Mouse (Mus musculus) heart, postnatal 0 days (tissue): Measurements from ENCODE around the gene Tnfsf9. TPM values are rescaled to one million over a fixed set of nuclear protein-coding genes. Genes with fewer than 3 reads are reported as not detected.

Source experiments
- ATAC-seq: fragments of 200-750 bp; cut with Nextera tagmentation; 2 replicates; pipeline ENCODE4 v1.8.0; 2017; ENCODE audit warnings: low read depth, moderate number of reproducible peaks, moderate library complexity; ENCODE audit not compliant: insufficient read depth
- DNase-seq: peaks from one replicate; pipeline ENCODE4 v3.0.0-alpha.2; 2016; ENCODE audit warnings: low spot score
- H3K27ac ChIP-seq: fragments of 300-500 bp; sonication (generic); 2 replicates; pipeline ENCODE4 v1.5.1; 2014; ENCODE audit warnings: low read depth, mild to moderate bottlenecking
- H3K27me3 ChIP-seq: fragments of 300-500 bp; sonication (generic); 2 replicates; pipeline ENCODE4 v1.6.1; 2014; ENCODE audit warnings: low read length, mixed read lengths; ENCODE audit not compliant: control insufficient read depth, insufficient read depth
- H3K36me3 ChIP-seq: fragments of 300-500 bp; sonication (generic); replicated peaks from 2 replicates; pipeline ENCODE4 v1.6.1; 2014; ENCODE audit warnings: low read length, mixed read lengths; ENCODE audit not compliant: control insufficient read depth, insufficient read depth
- H3K4me1 ChIP-seq: fragments of 300-500 bp; sonication (generic); 2 replicates; pipeline ENCODE4 v1.6.1; 2014; ENCODE audit warnings: antibody characterized with exemption; ENCODE audit not compliant: control insufficient read depth, insufficient read depth
- H3K4me2 ChIP-seq: fragments of 300-500 bp; sonication (generic); 2 replicates; pipeline ENCODE4 v1.6.1; 2014; ENCODE audit warnings: low read depth, mild to moderate bottlenecking, low read length, moderate library complexity
- H3K4me3 ChIP-seq: fragments of 300-500 bp; sonication (generic); 2 replicates; pipeline ENCODE4 v1.5.1; 2014; ENCODE audit warnings: low read depth, low read length
- H3K9ac ChIP-seq: fragments of 300-500 bp; sonication (generic); replicated peaks from 2 replicates; pipeline ENCODE4 v1.6.1; 2014; ENCODE audit warnings: low read depth, low read length, mixed read lengths
- H3K9me3 ChIP-seq: fragments of 300-500 bp; sonication (generic); replicated peaks from 2 replicates; pipeline ENCODE4 v1.6.1; 2016; ENCODE audit warnings: low read length; ENCODE audit not compliant: control insufficient read depth
- CTCF ChIP-seq: IDR thresholded peaks from 2 replicates; pipeline ENCODE4 v1.5.1; 2016; ENCODE audit warnings: antibody characterized with exemption, control low read depth, low read depth
- EP300 ChIP-seq: IDR thresholded peaks from 2 replicates; pipeline ENCODE4 v1.6.1; 2016; ENCODE audit warnings: antibody characterized with exemption, low read depth
- WGBS: fragments of 180-500 bp; shearing (Covaris S2); extraction: QIAGEN DNeasy Blood & Tissue Kit; methylation state at CpG from one replicate; pipeline ENCODE4 v1.1.7; 2014; 5-methylcytosine and 5-hydroxymethylcytosine counted together
- polyA plus RNA-seq: library from polyadenylated mRNA; unstranded; fragments of >200 nt; fragmentation: Nextera tagmentation; extraction: Ambion mirVana; gene quantifications from 2 replicates; pipeline ENCODE4 v1.2.1, GENCODE M21; 2015
- total RNA-seq: library from RNA; depleted of rRNA; stranded (reverse); fragments of >200 nt; gene quantifications from 2 replicates; pipeline ENCODE4 v1.2.3, GENCODE M21; 2014; ENCODE audit warnings: low replicate concordance

The Tnfsf9 gene
- total and polyA plus RNA-seq, 2 experiments from 2014 or later, result 0.84 to 0.93 TPM

DNA sequence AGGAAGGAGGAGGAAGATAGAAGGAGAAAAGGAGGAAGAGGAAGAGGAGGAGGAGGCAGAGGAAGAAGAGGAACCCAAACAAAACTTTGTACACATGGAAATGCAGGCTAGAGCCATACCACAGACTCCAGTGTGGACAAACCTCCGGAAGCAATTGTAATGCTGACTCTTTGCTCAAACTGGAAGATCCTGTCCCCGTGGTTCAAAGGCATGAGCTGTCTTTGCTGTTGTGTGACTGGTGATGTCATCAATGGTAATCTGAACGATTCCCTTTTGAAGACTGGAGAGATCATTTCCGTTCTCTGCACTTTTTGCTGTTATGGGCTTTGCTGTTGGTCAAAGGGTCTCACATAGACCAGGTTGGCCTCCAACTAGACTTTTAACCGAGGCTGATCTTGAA is 6.8 kb upstream of the Tnfsf9 start:
- no peak overlapping the region for H3K27ac ChIP-seq
- 65% methylated on average over 5 of the region's 5 CpGs for WGBS
- H3K9me3 ChIP-seq, result no peaks in the 10 kb centered on the region
- H3K9ac ChIP-seq, result no peak overlapping the region
- TF ChIP-seq CTCF (no peak), EP300 (no peak)
- H3K4me1 ChIP-seq, result no peaks in the 10 kb centered on the region
- ATAC-seq (no peak), DNase-seq (no peak)
- no peak overlapping the region for H3K4me3 ChIP-seq
- no peak overlapping the region for H3K4me2 ChIP-seq
- no peaks in the 10 kb centered on the region for H3K36me3 ChIP-seq
- H3K27me3 ChIP-seq, result 0 out of 2 replicates have a peak, but pooled peaks cover 7% of the 10 kb centered on the region

DNA sequence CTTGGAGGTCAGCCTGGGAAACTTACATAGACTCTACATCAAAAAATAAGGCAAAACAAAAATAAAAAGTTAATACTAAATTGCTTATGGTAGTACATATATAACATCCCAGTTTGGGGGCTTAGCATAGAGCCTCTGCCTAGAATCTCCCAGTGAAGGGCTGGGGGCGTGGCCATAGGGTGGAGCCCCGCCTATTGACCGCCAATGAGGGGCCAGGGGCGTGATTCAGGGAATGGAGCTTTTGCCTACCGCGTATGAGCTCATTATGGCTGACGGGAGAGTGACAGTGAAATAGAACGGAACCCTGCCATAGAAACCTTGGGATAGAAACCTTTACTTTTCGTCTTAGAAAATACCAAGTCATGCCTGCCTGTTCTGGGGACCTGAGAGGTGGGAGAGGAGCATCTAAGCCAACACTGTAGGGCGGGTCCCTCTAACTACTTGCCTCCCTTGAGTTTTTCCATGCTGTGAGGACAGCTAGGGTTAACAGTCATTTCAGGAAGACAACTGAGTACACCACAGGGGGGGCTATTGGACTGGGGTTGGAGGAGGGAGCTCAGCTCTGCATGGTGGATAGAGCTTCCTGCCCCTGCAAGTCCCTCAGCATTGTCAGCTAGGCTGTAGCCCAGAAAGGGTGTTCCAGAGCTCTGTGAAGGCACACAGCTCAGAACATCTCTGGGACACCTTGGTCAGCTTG is 5.3 kb upstream of the Tnfsf9 start:
- Histone ChIP-seq H3K27me3 (0 out of 2 replicates have a peak, but pooled peaks cover 7% of the 10 kb centered on the region), H3K9me3 (no peaks in the 10 kb centered on the region), H3K27ac (no peak overlapping the region), H3K4me1 (0 out of 2 replicates have a peak, but pooled peaks cover 4% of the 10 kb centered on the region), H3K9ac (no peak overlapping the region), H3K4me2 (no peak overlapping the region), H3K4me3 (no peak overlapping the region), H3K36me3 (no peaks in the 10 kb centered on the region)
- ATAC-seq (no peak), DNase-seq (no peak)
- 5% methylated on average over 10 of the region's 10 CpGs for WGBS
- TF ChIP-seq EP300 (no peak), CTCF (no peak)

DNA sequence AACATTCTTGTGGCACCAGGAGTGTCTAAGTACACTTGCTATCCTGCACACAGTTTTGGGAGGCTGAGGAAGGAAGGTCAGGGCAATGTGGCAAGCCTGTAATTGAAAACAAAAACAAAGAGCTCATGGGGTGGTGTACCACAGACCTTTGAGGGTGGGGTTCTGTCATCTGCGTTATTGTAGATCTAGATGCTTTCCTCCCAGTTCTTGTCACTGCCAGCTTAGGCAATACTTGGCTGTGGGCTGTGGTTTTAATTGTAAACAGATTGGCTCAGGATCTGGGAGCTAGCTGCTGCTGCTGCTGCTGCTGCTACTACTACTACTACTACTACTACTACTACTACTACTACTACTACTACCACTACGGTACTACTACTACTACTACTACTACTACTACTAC is 2.8 kb upstream of the Tnfsf9 start:
- H3K27ac ChIP-seq, result no peak overlapping the region
- ATAC-seq (no peak), DNase-seq (no peak)
- no peak overlapping the region for H3K4me3 ChIP-seq
- H3K27me3 ChIP-seq, result 0 out of 2 replicates have a peak, but pooled peaks cover 4% of the 10 kb centered on the region
- 62% methylated on average over 2 of the region's 2 CpGs for WGBS
- peaks cover 17% of the 10 kb centered on the region; the same call in 1 of the 2 replicates for H3K4me1 ChIP-seq
- no peak overlapping the region for H3K4me2 ChIP-seq
- no peaks in the 10 kb centered on the region for H3K36me3 ChIP-seq
- TF ChIP-seq EP300 (no peak), CTCF (no peak)
- no peak overlapping the region for H3K9ac ChIP-seq
- H3K9me3 ChIP-seq, result no peaks in the 10 kb centered on the region

DNA sequence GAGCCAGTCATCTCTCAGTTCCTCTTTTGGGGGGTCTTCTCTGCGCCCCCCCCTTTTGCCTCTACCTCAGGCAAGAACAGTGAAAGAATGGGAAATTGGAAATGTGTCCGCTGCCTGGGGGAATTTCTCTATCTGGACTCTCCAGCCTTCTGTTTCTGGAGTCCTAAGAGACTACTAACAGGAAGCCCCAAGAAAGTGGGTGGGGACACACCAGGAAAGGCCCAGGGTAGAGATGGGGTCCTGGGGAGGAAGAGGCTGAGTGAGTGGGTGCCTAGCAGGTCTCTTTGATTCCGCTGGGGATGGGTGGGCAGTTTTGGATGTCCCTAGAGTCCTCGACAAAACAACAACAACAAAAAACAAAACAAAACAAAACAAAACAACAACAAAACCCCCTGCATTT is 629 bp upstream of the Tnfsf9 start:
- WGBS, result 43% methylated on average over 4 of the region's 4 CpGs
- Histone ChIP-seq H3K27me3 (0 out of 2 replicates have a peak, but pooled peaks cover 4% of the 10 kb centered on the region), H3K4me2 (peak overlapping the region; percentile 92), H3K9ac (peak overlapping the region; percentile 52; the same call in 1 of the 2 replicates), H3K9me3 (no peaks in the 10 kb centered on the region), H3K36me3 (no peaks in the 10 kb centered on the region), H3K4me3 (peak overlapping the region; percentile 60), H3K4me1 (peaks cover 17% of the 10 kb centered on the region; the same call in 1 of the 2 replicates), H3K27ac (no peak overlapping the region)
- no peak for DNase-seq
- TF ChIP-seq CTCF, result no peak
- no peak for TF ChIP-seq EP300
- ATAC-seq, result 0 out of 2 replicates have a peak, but pooled peaks have one; percentile 35

DNA sequence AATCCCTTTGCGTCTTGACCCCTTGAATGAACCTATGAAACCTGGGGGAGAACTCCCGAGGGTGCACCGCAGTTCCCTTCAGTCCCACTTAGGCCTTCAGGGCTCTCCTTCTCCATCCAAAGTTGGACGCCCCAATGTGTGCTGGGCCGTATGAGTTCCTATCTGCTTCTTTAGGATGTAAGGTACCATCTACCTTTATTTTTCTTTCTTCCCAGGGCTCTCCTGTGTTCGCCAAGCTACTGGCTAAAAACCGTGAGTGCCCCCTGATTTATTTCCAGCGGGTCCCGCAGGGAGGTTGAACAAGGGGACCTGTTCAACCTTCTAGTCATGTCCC is 877 bp downstream of the Tnfsf9 start:
- ATAC-seq (no peak), DNase-seq (no peak)
- Histone ChIP-seq H3K4me2 (peak overlapping the region; percentile 92), H3K27ac (no peak overlapping the region), H3K36me3 (no peaks in the 10 kb centered on the region), H3K4me3 (peak overlapping the region; percentile 60), H3K27me3 (0 out of 2 replicates have a peak, but pooled peaks cover 4% of the 10 kb centered on the region), H3K9ac (peak overlapping the region; percentile 52; the same call in 1 of the 2 replicates), H3K9me3 (no peaks in the 10 kb centered on the region), H3K4me1 (peaks cover 17% of the 10 kb centered on the region; the same call in 1 of the 2 replicates)
- 31% methylated on average over 9 of the region's 9 CpGs for WGBS
- TF ChIP-seq CTCF (no peak), EP300 (no peak)
